Mouse (Mus musculus) kidney, embryonic 15.5 days (tissue): ENCODE measurements at regions not wholly inside any gene's neighbourhood (a gene's known extent, or its start where the extent isn't known, plus 50 kb on each side); places are given as distances from the start of the nearest gene placed in this dataset.

Source experiments
- ATAC-seq: fragments of 200-750 bp; cut with Nextera tagmentation; replicated peaks from 2 replicates; pipeline ENCODE4 v1.8.0; 2017; ENCODE audit warnings: moderate TSS enrichment; ENCODE audit not compliant: low FRiP score
- H3K27ac ChIP-seq: fragments of 300-500 bp; sonication (generic); 2 replicates; pipeline ENCODE4 v1.5.1; 2015; ENCODE audit warnings: mild to moderate bottlenecking, inconsistent platforms
- H3K27me3 ChIP-seq: fragments of 300-500 bp; sonication (generic); 2 replicates; pipeline ENCODE4 v1.6.1; 2015; ENCODE audit warnings: inconsistent platforms
- H3K36me3 ChIP-seq: fragments of 300-500 bp; sonication (generic); 2 replicates; pipeline ENCODE4 v1.6.1; 2015; ENCODE audit warnings: inconsistent platforms
- H3K4me1 ChIP-seq: fragments of 300-500 bp; sonication (generic); 2 replicates; pipeline ENCODE4 v1.6.1; 2015; ENCODE audit warnings: inconsistent platforms
- H3K4me2 ChIP-seq: fragments of 300-500 bp; sonication (generic); 2 replicates; pipeline ENCODE4 v1.6.1; 2015; ENCODE audit warnings: moderate library complexity, mild to moderate bottlenecking, inconsistent platforms
- H3K4me3 ChIP-seq: fragments of 300-500 bp; sonication (generic); replicated peaks from 2 replicates; pipeline ENCODE4 v1.5.1; 2015; ENCODE audit warnings: mild to moderate bottlenecking, inconsistent platforms
- H3K9ac ChIP-seq: fragments of 300-500 bp; sonication (generic); 2 replicates; pipeline ENCODE4 v1.6.1; 2015; ENCODE audit warnings: mild to moderate bottlenecking, inconsistent platforms
- H3K9me3 ChIP-seq: fragments of 300-500 bp; sonication (generic); replicated peaks from 2 replicates; pipeline ENCODE4 v1.6.1; 2016; ENCODE audit warnings: inconsistent platforms
- WGBS: fragments of 180-500 bp; shearing (Covaris S2); methylation state at CpG from one replicate; pipeline ENCODE4 v1.1.7; 2015; ENCODE audit warnings: mixed read lengths; 5-methylcytosine and 5-hydroxymethylcytosine counted together

DNA sequence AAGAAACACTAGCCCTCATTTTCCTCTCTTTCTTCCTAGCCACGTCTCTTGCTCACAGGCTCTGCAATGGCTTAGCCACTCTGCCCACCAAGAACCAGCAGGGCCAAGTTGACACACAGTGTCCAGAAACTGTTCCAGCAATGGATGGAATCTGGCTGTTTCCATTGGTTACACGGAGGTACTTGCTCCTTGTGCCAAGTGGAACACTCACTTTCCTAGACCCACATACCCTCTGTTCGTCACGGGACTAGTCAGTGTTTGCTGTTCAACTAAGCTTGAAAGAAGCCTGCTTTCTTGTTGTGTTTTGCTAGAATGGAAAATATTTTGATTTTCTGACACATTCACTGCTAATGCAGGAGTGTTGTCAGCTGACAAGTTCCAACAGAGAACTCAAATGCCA is 575.7 kb upstream of the Gulo start:
- no peak for ATAC-seq

DNA sequence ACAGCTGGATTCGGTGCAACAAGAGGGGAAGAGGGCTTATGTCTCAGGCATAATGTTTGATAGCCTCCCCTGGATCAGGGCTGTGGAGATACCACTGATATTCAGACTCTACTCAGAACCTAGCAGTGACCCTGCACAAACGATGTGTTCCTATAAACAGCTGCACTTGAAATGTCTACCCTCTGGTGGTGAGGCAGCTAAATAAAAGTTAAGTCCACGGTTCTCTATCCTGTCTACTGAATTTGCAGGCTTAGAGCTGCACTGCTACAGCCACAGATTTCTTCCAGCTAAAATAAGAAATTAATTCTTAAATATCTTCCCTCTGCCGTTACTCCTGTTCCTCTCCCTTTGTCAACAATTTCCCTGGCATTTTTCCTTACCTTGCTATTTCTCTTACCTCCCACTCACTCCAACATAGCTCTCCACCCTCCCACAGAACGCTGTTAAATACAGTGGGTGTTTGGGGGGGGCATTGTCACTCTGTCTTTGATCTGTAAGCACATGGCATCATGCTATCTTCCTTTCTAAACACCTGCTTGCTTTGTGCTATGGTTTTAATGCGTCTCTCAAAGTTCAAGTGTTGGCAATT is 571.0 kb upstream of the Gulo start:
- Histone ChIP-seq H3K9ac (no peak overlapping the region), H3K36me3 (no peaks in the 10 kb centered on the region), H3K4me1 (no peaks in the 10 kb centered on the region), H3K9me3 (no peaks in the 10 kb centered on the region; the same call in 1 of the 2 replicates), H3K27ac (no peak overlapping the region), H3K27me3 (no peaks in the 10 kb centered on the region), H3K4me2 (no peak overlapping the region), H3K4me3 (no peak overlapping the region)
- WGBS: 55% methylated on average over 6 of the region's 6 CpGs
- no peak for ATAC-seq

More for the DNA sequence above, 575.7 kb upstream of the Gulo start:
- no peaks in the 10 kb centered on the region for H3K36me3 ChIP-seq
- H3K27me3 ChIP-seq: no peaks in the 10 kb centered on the region
- no peaks in the 10 kb centered on the region for H3K4me1 ChIP-seq
- H3K27ac ChIP-seq: no peak overlapping the region
- no peak overlapping the region for H3K4me2 ChIP-seq
- 83% methylated on average over 4 of the region's 4 CpGs for WGBS
- H3K9me3 ChIP-seq: no peaks in the 10 kb centered on the region; the same call in 1 of the 2 replicates
- H3K4me3 ChIP-seq: no peak overlapping the region
- no peak overlapping the region for H3K9ac ChIP-seq

DNA sequence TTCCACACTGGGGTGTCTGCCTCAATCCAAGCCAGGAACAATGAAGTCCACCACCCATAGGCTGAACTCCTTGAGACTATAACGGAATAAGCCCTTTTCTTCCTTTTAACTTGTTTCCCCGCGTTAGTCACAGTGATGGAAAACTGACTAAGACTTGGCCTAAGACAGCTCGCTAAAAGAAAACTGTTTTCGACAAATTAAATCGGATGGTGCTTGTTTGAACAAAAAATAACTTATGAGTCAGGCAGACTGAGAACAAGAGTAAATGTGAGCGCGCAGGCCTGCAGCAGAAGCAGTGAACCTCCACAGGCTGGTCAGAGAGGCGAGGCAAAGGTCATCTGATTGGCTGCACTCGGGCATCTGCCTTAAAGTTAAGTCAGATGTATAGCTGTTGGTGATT is 557.6 kb upstream of the Gulo start:
- H3K4me3 ChIP-seq: no peak overlapping the region
- no peak for ATAC-seq
- 76% methylated on average over 10 of the region's 10 CpGs for WGBS
- H3K27ac ChIP-seq: no peak overlapping the region
- no peaks in the 10 kb centered on the region for H3K36me3 ChIP-seq
- no peaks in the 10 kb centered on the region for H3K9me3 ChIP-seq
- H3K9ac ChIP-seq: no peak overlapping the region
- H3K27me3 ChIP-seq: peaks cover 6% of the 10 kb centered on the region; the same call in 1 of the 2 replicates
- no peak overlapping the region for H3K4me2 ChIP-seq
- H3K4me1 ChIP-seq: no peaks in the 10 kb centered on the region

DNA sequence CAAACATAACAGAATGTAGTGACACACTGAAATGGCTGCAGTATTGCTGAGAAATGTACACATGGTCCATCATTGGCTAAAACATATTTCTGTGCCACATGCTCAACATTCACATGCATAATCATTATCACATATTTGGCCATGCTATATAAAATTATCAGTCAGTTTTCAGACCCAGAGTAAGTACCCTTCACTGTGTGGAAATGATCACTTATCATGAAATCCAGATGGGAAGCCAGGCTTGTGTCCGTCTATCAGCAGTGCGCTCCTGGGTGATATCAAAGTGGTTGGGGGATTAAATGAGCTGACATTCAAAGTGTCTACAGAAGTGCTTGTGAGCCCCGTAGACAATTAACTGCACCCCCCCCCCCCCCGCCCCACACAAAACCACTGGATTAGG is 553.7 kb upstream of the Gulo start:
- peaks cover 6% of the 10 kb centered on the region; the same call in 1 of the 2 replicates for H3K27me3 ChIP-seq
- H3K4me3 ChIP-seq: no peak overlapping the region
- 89% methylated on average over 4 of the region's 4 CpGs for WGBS
- H3K4me2 ChIP-seq: no peak overlapping the region
- H3K9me3 ChIP-seq: no peaks in the 10 kb centered on the region
- H3K36me3 ChIP-seq: no peaks in the 10 kb centered on the region
- ATAC-seq: no peak
- no peak overlapping the region for H3K27ac ChIP-seq
- no peak overlapping the region for H3K9ac ChIP-seq
- no peaks in the 10 kb centered on the region for H3K4me1 ChIP-seq

DNA sequence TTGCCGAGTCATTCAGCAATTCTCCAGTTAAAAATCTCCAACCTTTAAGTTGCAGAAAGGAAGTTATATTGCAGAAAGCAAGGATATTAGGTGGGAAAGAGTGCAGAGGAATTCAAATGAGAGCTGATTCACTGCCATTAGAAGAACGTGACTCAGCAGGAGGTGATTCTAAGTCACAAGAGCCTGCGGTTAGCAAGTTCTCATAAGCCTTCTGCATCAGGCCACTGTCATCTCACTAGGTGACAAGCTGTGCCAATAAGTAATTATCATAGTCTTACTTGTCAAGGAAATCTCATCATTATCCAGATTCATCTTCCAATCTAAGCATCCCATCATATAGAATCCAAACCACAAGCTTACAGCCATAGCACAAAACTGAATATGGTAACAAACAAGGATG is 552.7 kb upstream of the Gulo start:
- Histone ChIP-seq H3K27ac (no peak overlapping the region), H3K9me3 (no peaks in the 10 kb centered on the region), H3K4me3 (no peak overlapping the region), H3K36me3 (no peaks in the 10 kb centered on the region), H3K4me1 (no peaks in the 10 kb centered on the region), H3K27me3 (peaks cover 6% of the 10 kb centered on the region; the same call in 1 of the 2 replicates), H3K4me2 (no peak overlapping the region), H3K9ac (no peak overlapping the region)
- WGBS: 77% methylated on average over 3 of the region's 3 CpGs
- no peak for ATAC-seq

DNA sequence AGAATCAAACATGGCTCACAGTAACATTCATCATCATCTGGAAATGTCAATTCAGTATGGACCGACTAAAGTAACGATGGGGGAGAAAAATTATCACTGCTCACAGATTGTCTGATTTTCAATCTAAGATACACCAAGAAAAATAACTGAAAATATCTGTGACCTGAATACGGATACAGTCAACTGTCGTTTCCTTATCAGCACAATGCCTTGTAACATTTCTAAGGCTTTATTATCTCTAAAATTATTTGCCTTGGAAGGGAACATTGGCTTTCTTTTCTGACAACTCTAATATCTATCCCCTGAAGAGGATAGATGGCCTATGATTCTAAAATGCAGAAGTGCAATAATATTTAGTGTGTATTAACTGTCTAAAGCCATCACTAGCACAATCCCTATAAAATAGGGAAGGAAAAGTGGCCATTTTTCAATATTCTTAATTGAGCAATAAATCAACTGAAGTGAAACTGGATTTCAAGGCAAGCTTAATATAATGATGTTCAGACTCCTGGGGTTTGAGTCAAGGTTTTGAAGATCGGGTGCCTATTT is 552.1 kb upstream of the Gulo start:
- no peaks in the 10 kb centered on the region for H3K4me1 ChIP-seq
- H3K36me3 ChIP-seq: no peaks in the 10 kb centered on the region
- no peak overlapping the region for H3K4me2 ChIP-seq
- no peak overlapping the region for H3K4me3 ChIP-seq
- ATAC-seq: no peak
- H3K27ac ChIP-seq: no peak overlapping the region
- 81% methylated on average over 5 of the region's 5 CpGs for WGBS
- peaks cover 6% of the 10 kb centered on the region; the same call in 1 of the 2 replicates for H3K27me3 ChIP-seq
- no peaks in the 10 kb centered on the region for H3K9me3 ChIP-seq
- H3K9ac ChIP-seq: no peak overlapping the region

DNA sequence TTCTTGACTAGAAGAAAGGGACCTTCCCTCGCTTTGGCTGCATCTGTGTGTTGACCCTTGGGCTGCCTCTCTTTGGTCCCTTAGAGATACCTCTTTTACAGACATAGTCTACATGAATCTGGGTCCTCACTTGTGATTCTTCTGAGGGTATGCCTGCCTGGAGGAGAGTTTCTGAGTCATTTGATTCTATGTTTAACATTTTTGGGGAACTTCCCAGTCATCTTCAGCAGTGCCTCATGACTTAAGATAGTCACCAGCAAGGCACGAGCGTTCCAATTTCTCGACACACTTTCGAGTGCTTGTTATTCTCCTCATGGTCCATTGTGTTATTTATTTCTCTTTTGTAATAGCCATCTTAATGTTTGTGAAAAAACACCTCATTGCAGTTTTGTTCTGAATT is 549.4 kb upstream of the Gulo start:
- Histone ChIP-seq H3K4me1 (no peaks in the 10 kb centered on the region), H3K27ac (no peak overlapping the region), H3K4me3 (no peak overlapping the region), H3K9ac (no peak overlapping the region), H3K4me2 (no peak overlapping the region), H3K36me3 (no peaks in the 10 kb centered on the region), H3K27me3 (peaks cover under 1% of the 10 kb centered on the region; the same call in 1 of the 2 replicates), H3K9me3 (no peaks in the 10 kb centered on the region)
- 90% methylated on average over 5 of the region's 5 CpGs for WGBS
- ATAC-seq: no peak

DNA sequence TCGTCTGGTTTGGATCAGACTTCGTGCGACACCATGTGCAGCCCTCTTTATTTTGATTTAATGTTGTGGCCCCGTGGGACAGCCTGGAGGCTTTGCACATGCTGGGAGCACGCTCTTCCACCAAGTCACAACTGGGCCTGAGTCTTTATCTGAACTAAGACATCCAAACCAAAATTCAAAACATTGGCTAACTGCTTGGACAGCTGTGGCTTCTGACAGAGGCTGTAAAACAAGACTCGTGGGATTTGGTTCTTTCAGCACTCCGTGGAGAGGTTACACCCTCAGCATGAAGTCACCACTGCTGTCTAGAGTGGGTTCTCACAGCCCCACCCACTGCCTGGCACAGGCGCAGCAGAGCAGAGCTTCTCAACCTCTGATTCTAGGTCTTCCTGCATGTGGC is 548.6 kb upstream of the Gulo start:
- Histone ChIP-seq H3K4me2 (no peak overlapping the region), H3K4me1 (no peaks in the 10 kb centered on the region), H3K9ac (no peak overlapping the region), H3K27ac (no peak overlapping the region), H3K9me3 (no peaks in the 10 kb centered on the region), H3K36me3 (no peaks in the 10 kb centered on the region), H3K27me3 (no peaks in the 10 kb centered on the region), H3K4me3 (no peak overlapping the region)
- 48% methylated on average over 8 of the region's 8 CpGs for WGBS
- 0 out of 2 replicates have a peak, but pooled peaks have one; percentile 43 for ATAC-seq

DNA sequence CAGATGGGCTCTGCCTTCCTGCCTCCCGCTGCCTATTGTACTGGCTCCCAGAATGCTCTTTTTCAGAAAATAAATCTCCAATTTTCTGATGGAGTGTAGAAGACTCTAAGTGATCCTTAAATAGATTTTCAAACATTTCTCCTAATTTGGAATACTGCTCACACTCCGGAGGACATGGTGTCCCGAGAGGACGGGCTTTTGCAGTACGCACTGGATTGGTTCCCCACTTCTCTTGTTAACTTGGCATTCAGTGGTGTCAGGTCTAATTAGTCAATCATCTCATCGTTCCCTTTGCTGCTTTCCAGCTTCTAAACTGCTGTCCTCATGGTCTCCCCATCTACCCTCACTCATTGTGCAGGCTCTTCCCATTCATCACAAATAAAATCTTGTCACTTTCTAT is 529.5 kb upstream of the Gulo start:
- Histone ChIP-seq H3K9me3 (no peaks in the 10 kb centered on the region), H3K4me1 (no peaks in the 10 kb centered on the region), H3K36me3 (no peaks in the 10 kb centered on the region), H3K4me3 (no peak overlapping the region), H3K27ac (no peak overlapping the region), H3K4me2 (no peak overlapping the region), H3K27me3 (no peaks in the 10 kb centered on the region), H3K9ac (no peak overlapping the region)
- ATAC-seq: no peak
- WGBS: 86% methylated on average over 6 of the region's 6 CpGs

DNA sequence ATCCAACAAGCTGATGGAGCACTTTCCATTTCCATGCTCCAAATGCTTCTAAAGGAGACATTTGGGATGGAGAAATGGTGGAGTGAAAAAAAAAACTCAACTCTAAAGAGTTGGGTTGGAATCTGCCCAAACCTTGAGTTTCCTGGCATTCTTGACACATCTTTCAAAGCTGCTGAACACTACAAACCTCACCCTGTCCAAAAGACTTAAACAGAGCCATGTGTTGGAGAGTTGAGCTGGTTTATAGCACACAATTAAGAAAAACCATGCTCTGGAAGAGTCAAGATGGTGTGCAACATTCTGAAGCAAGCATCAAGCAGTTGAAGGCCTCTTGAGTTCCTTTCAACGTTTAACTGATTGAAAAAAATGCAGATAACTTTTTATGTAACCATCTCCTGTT is 525.7 kb upstream of the Gulo start:
- no peak for ATAC-seq
- Histone ChIP-seq H3K36me3 (no peaks in the 10 kb centered on the region), H3K9ac (no peak overlapping the region), H3K27ac (no peak overlapping the region), H3K4me1 (no peaks in the 10 kb centered on the region), H3K27me3 (no peaks in the 10 kb centered on the region), H3K9me3 (no peaks in the 10 kb centered on the region), H3K4me2 (no peak overlapping the region), H3K4me3 (no peak overlapping the region)
- WGBS: 59% methylated on average over 1 of the region's 1 CpGs

DNA sequence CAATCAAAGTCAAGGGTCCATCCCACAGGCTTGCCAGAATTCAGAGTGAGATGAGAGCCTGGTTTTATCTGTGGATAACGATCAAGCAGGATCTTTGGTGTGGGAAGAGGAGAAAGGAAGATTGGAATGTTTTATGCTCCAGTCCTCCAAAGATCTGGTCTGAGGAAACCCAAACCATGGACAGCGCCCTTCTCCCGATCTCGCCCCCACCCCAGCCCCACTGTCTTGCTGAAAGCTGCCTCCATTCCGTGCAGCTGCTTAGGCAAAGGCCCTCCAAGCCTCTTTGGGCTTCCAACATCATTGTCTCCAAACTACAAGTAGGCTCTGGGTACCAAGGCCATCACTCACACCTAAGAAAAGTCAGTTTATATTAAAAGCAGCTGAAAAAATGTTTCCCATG is 519.1 kb upstream of the Gulo start:
- H3K4me1 ChIP-seq: no peaks in the 10 kb centered on the region
- no peak overlapping the region for H3K9ac ChIP-seq
- no peaks in the 10 kb centered on the region for H3K9me3 ChIP-seq
- H3K4me3 ChIP-seq: no peak overlapping the region
- H3K36me3 ChIP-seq: no peaks in the 10 kb centered on the region
- 23% methylated on average over 5 of the region's 5 CpGs for WGBS
- ATAC-seq: no peak
- no peaks in the 10 kb centered on the region for H3K27me3 ChIP-seq
- no peak overlapping the region for H3K27ac ChIP-seq
- no peak overlapping the region for H3K4me2 ChIP-seq

DNA sequence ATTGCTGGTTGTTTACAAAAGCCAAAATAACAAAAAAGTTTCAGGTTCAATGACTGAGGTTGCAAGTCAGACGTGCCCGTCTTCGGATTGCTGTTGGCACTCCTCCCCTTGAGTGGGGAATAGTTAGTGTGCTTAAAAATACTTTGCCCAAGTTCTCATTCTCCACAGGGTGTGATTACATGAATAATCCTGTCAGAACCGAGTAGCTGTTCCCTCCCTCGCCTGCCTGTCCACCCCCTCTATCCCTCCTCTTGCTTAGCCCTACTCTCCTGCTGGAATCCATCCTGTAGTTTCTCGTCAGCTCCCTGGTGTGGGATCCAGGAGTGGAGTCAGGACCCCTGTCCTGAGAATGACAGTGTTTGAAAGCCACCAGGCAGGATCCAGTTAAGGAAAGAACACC is 518.1 kb upstream of the Gulo start:
- Histone ChIP-seq H3K27me3 (no peaks in the 10 kb centered on the region), H3K9me3 (no peaks in the 10 kb centered on the region), H3K36me3 (no peaks in the 10 kb centered on the region), H3K9ac (no peak overlapping the region), H3K4me3 (no peak overlapping the region), H3K4me2 (no peak overlapping the region), H3K27ac (no peak overlapping the region), H3K4me1 (no peaks in the 10 kb centered on the region)
- 56% methylated on average over 6 of the region's 6 CpGs for WGBS
- ATAC-seq: no peak

DNA sequence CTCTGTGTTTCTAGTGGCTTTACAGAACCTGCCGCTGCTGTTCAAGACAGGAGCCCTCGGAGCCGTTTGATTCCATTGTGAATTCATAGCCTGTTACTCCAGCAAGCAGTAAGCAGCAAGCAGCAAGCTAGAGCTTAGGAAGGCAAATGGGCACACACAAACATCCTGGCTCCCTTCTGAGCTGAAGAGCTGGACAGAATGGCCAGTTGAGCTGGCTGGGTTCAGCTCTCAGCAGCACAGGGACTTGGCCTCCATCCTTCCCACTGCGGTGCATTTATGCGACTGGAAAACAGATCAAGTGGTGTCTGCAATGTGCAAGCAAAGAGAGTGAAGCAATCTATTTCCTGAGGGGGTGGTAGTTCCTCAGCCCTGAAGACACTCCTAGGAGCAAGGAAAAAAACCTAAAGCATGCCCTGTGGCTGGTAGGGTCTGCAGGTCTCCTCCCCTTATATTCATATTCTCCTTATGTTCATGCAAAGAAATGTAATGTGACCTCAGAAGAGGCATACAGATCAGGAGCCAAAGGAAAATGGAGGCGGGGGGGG is 513.9 kb upstream of the Gulo start:
- WGBS: 75% methylated on average over 6 of the region's 6 CpGs
- Histone ChIP-seq H3K36me3 (no peaks in the 10 kb centered on the region), H3K27me3 (no peaks in the 10 kb centered on the region), H3K4me3 (no peak overlapping the region), H3K4me2 (no peak overlapping the region), H3K27ac (no peak overlapping the region), H3K9ac (no peak overlapping the region), H3K9me3 (no peaks in the 10 kb centered on the region), H3K4me1 (no peaks in the 10 kb centered on the region)
- ATAC-seq: no peak
